Mouse (Mus musculus) heart, postnatal 36 days (tissue): ENCODE data around the gene Kirrel3. TPM values are rescaled to one million over a fixed set of nuclear protein-coding genes. Genes with fewer than 3 reads are reported as not detected.

ENCODE experiments used
- DNase-seq, 2 experiments: peaks; one replicate each; pipeline ENCODE4 v3.0.0; 2021 to 2022
- intact Hi-C: fragments of 180-260 bp; cut with DNase I; formaldehyde crosslinking; loops from one replicate; pipeline ENCODE4 v1.15.1; 2025
- total RNA-seq, 2 experiments: library from RNA; stranded (reverse); gene quantifications; 2 replicates each; pipeline ENCODE4 v1.2.3; 2021

Gene Kirrel3
- total RNA-seq, 2 experiments from 2014 or later: 0.53 to 0.60 TPM

- DNase-seq: no peak
- intact Hi-C loops: no loop called here
Measured at GRCm38 (mm10) chr9:34871316-34871966, 385.7 kb downstream of the Kirrel3 start.

- intact Hi-C loops: no loop called here
- no peak for DNase-seq
Measured at GRCm38 (mm10) chr9:34875238-34875637, 389.5 kb downstream of the Kirrel3 start.

GRCm38 (mm10) chr9:34877186-34877585, 391.5 kb downstream of the Kirrel3 start:
- no peak for DNase-seq
- intact Hi-C loops: no loop called here

- intact Hi-C loops: no loop called here
Measured at GRCm38 (mm10) chr9:34877799-34878198, 392.1 kb downstream of the Kirrel3 start.

GRCm38 (mm10) chr9:34881750-34882149, 396.1 kb downstream of the Kirrel3 start:
- intact Hi-C loops: loop anchor here (5.0 kb wide), 1 partner anchor 71 kb away; no protein-coding TSS in a partner anchor

More at GRCm38 (mm10) chr9:34877799-34878198, 392.1 kb downstream of the Kirrel3 start:
- DNase-seq: no peak

GRCm38 (mm10) chr9:34882211-34882610, 396.5 kb downstream of the Kirrel3 start:
- DNase-seq: no peak
- intact Hi-C loops: loop anchor here (5.0 kb wide), 1 partner anchor 70 kb away; no protein-coding TSS in a partner anchor

More at GRCm38 (mm10) chr9:34881750-34882149, 396.1 kb downstream of the Kirrel3 start:
- DNase-seq: no peak

- intact Hi-C loops: loop anchor here (5.0 kb wide), 1 partner anchor 69 kb away; no protein-coding TSS in a partner anchor
- DNase-seq: no peak
Measured at GRCm38 (mm10) chr9:34883122-34883521, 397.4 kb downstream of the Kirrel3 start.

- no peak for DNase-seq
- intact Hi-C loops: loop anchor here (5.0 kb wide), 1 partner anchor 68 kb away; no protein-coding TSS in a partner anchor
Measured at GRCm38 (mm10) chr9:34884325-34884724, 398.6 kb downstream of the Kirrel3 start.

- intact Hi-C loops: loop anchor here (5.0 kb wide), 1 partner anchor 67 kb away; no protein-coding TSS in a partner anchor
Measured at GRCm38 (mm10) chr9:34884942-34885341, 399.2 kb downstream of the Kirrel3 start.

GRCm38 (mm10) chr9:34886746-34887145, 401.1 kb downstream of the Kirrel3 start:
- DNase-seq: no peak
- intact Hi-C loops: no loop called here

More at GRCm38 (mm10) chr9:34884942-34885341, 399.2 kb downstream of the Kirrel3 start:
- no peak for DNase-seq

- intact Hi-C loops: no loop called here
- no peak for DNase-seq
Measured at GRCm38 (mm10) chr9:34887196-34887595, 401.5 kb downstream of the Kirrel3 start.

- DNase-seq: no peak
- intact Hi-C loops: no loop called here
Measured at GRCm38 (mm10) chr9:34888298-34888697, 402.6 kb downstream of the Kirrel3 start.

GRCm38 (mm10) chr9:34901216-34901615, 415.5 kb downstream of the Kirrel3 start:
- intact Hi-C loops: no loop called here

GRCm38 (mm10) chr9:34901888-34902287, 416.2 kb downstream of the Kirrel3 start:
- DNase-seq: no peak
- intact Hi-C loops: no loop called here

More at GRCm38 (mm10) chr9:34901216-34901615, 415.5 kb downstream of the Kirrel3 start:
- no peak for DNase-seq

- no peak for DNase-seq
- intact Hi-C loops: no loop called here
Measured at GRCm38 (mm10) chr9:34905164-34905563, 419.5 kb downstream of the Kirrel3 start.

GRCm38 (mm10) chr9:34908040-34908439, 422.3 kb downstream of the Kirrel3 start:
- no peak for DNase-seq

GRCm38 (mm10) chr9:34911838-34912237, 426.1 kb downstream of the Kirrel3 start:
- DNase-seq: no peak
- intact Hi-C loops: no loop called here

More at GRCm38 (mm10) chr9:34908040-34908439, 422.3 kb downstream of the Kirrel3 start:
- intact Hi-C loops: no loop called here

- DNase-seq: no peak
- intact Hi-C loops: no loop called here
Measured at GRCm38 (mm10) chr9:34912273-34912972, 426.7 kb downstream of the Kirrel3 start.

- intact Hi-C loops: no loop called here
- peak; percentile 22 to 35 for DNase-seq
Measured at GRCm38 (mm10) chr9:34912996-34913395, 427.3 kb downstream of the Kirrel3 start.

- DNase-seq: no peak
Measured at GRCm38 (mm10) chr9:34918976-34919375, 433.3 kb downstream of the Kirrel3 start.

GRCm38 (mm10) chr9:34920116-34920515, 434.4 kb downstream of the Kirrel3 start:
- intact Hi-C loops: no loop called here
- no peak for DNase-seq

More at GRCm38 (mm10) chr9:34918976-34919375, 433.3 kb downstream of the Kirrel3 start:
- intact Hi-C loops: no loop called here
